Mouse (Mus musculus) midbrain, embryonic 14.5 days (tissue): ENCODE data around the gene Hmgb4. TPM values are rescaled to one million over a fixed set of nuclear protein-coding genes. Genes with fewer than 3 reads are reported as not detected.

Experiments
- ATAC-seq: fragments of 200-750 bp; cut with Nextera tagmentation; 2 replicates; pipeline ENCODE4 v1.8.0; 2017; ENCODE audit warnings: moderate number of reproducible peaks, moderate library complexity; ENCODE audit not compliant: low FRiP score, low TSS enrichment
- DNase-seq: peaks from one replicate; pipeline ENCODE4 v3.0.0-alpha.2; 2015
- H3K27ac ChIP-seq: fragments of 300-500 bp; sonication (generic); replicated peaks from 2 replicates; pipeline ENCODE4 v1.5.1; 2014; ENCODE audit warnings: mild to moderate bottlenecking, low read depth, low read length, moderate library complexity
- H3K27me3 ChIP-seq: fragments of 300-500 bp; sonication (generic); 2 replicates; pipeline ENCODE4 v1.6.1; 2014; ENCODE audit warnings: low read length, control low read depth, mixed read lengths; ENCODE audit not compliant: control insufficient read depth, insufficient read depth
- H3K36me3 ChIP-seq: fragments of 300-500 bp; sonication (generic); 2 replicates; pipeline ENCODE4 v1.6.1; 2014; ENCODE audit warnings: low read length, control low read depth; ENCODE audit not compliant: control insufficient read depth, insufficient read depth
- H3K4me1 ChIP-seq: fragments of 300-500 bp; sonication (generic); 2 replicates; pipeline ENCODE4 v1.6.1; 2014; ENCODE audit warnings: mild to moderate bottlenecking, antibody characterized with exemption, low read length, control low read depth; ENCODE audit not compliant: control insufficient read depth, insufficient read depth
- H3K4me2 ChIP-seq: fragments of 300-500 bp; sonication (generic); 2 replicates; pipeline ENCODE4 v1.6.1; 2014; ENCODE audit warnings: mild to moderate bottlenecking, low read length, moderate library complexity
- H3K4me3 ChIP-seq: fragments of 300-500 bp; sonication (generic); replicated peaks from 2 replicates; pipeline ENCODE4 v1.5.1; 2014; ENCODE audit warnings: low read depth, low read length
- H3K9ac ChIP-seq: fragments of 300-500 bp; sonication (generic); replicated peaks from 2 replicates; pipeline ENCODE4 v1.6.1; 2014; ENCODE audit warnings: mild to moderate bottlenecking, low read length, moderate library complexity
- H3K9me3 ChIP-seq: fragments of 300-500 bp; sonication (generic); 2 replicates; pipeline ENCODE4 v1.6.1; 2016; ENCODE audit warnings: low read length, control low read depth, mixed read lengths; ENCODE audit not compliant: control insufficient read depth
- WGBS: fragments of 180-500 bp; shearing (Covaris S2); extraction: QIAGEN DNeasy Blood & Tissue Kit; methylation state at CpG from one replicate; pipeline ENCODE4 v1.1.7; 2014; 5-methylcytosine and 5-hydroxymethylcytosine counted together
- polyA plus RNA-seq: library from polyadenylated mRNA; unstranded; fragments of >200 nt; fragmentation: Nextera tagmentation; extraction: Ambion mirVana; gene quantifications from 2 replicates; pipeline ENCODE4 v1.2.1, GENCODE M21; 2014

The Hmgb4 gene
- 0.31 TPM in 1 of 2 replicates, not detected in the other for polyA plus RNA-seq

- H3K9ac ChIP-seq = no peak within 1 kb of the TSS
- no peaks in the 10 kb centered on the region for H3K36me3 ChIP-seq
- H3K4me3 ChIP-seq = no peak within 1 kb of the TSS
- ATAC-seq = no peak
- peak within 1 kb of the TSS; percentile 27 for H3K27ac ChIP-seq
- no peaks in the 10 kb centered on the region for H3K27me3 ChIP-seq
- H3K9me3 ChIP-seq = no peaks in the 10 kb centered on the region
- H3K4me2 ChIP-seq = no peak within 1 kb of the TSS
- 54% methylated on average over 8 of the region's 8 CpGs for WGBS
- H3K4me1 ChIP-seq = peaks cover 3% of the 10 kb centered on the region; the same call in 1 of the 2 replicates
- peak; percentile 43 for DNase-seq
Measured at GRCm38 (mm10) chr4:128260907-128261560, at the start of gene Hmgb4. TSS of gene Hmgb4 (minus strand) at chr4:128260957.

GRCm38 (mm10) chr4:128306011-128306410, 45.3 kb upstream of the Hmgb4 start:
- Histone ChIP-seq H3K4me3 (no peak overlapping the region), H3K27me3 (no peaks in the 10 kb centered on the region), H3K4me1 (no peaks in the 10 kb centered on the region), H3K9me3 (no peaks in the 10 kb centered on the region), H3K9ac (no peak overlapping the region), H3K4me2 (no peak overlapping the region), H3K36me3 (no peaks in the 10 kb centered on the region), H3K27ac (no peak overlapping the region)
- DNase-seq (no peak), ATAC-seq (no peak)
- 97% methylated on average over 8 of the region's 8 CpGs for WGBS

- H3K27me3 ChIP-seq = no peaks in the 10 kb centered on the region
- H3K36me3 ChIP-seq = no peaks in the 10 kb centered on the region
- H3K9ac ChIP-seq = no peak overlapping the region
- H3K4me3 ChIP-seq = no peak overlapping the region
- DNase-seq = no peak
- no peaks in the 10 kb centered on the region for H3K9me3 ChIP-seq
- no peaks in the 10 kb centered on the region for H3K4me1 ChIP-seq
- 84% methylated on average over 8 of the region's 8 CpGs for WGBS
- no peak overlapping the region for H3K4me2 ChIP-seq
- ATAC-seq = no peak
- H3K27ac ChIP-seq = no peak overlapping the region
Measured at GRCm38 (mm10) chr4:128304049-128304448, 43.3 kb upstream of the Hmgb4 start.

- DNase-seq = peak; percentile 65
- 52% methylated on average over 7 of the region's 7 CpGs for WGBS
- H3K4me2 ChIP-seq = no peak overlapping the region
- no peak overlapping the region for H3K9ac ChIP-seq
- no peaks in the 10 kb centered on the region for H3K36me3 ChIP-seq
- H3K4me3 ChIP-seq = no peak overlapping the region
- no peaks in the 10 kb centered on the region for H3K4me1 ChIP-seq
- 0 out of 2 replicates have a peak overlapping the region, but pooled peaks have one; percentile 13 for H3K27ac ChIP-seq
- H3K27me3 ChIP-seq = no peaks in the 10 kb centered on the region
- no peak for ATAC-seq
- H3K9me3 ChIP-seq = no peaks in the 10 kb centered on the region
Measured at GRCm38 (mm10) chr4:128288095-128288494, 27.3 kb upstream of the Hmgb4 start.

DNA sequence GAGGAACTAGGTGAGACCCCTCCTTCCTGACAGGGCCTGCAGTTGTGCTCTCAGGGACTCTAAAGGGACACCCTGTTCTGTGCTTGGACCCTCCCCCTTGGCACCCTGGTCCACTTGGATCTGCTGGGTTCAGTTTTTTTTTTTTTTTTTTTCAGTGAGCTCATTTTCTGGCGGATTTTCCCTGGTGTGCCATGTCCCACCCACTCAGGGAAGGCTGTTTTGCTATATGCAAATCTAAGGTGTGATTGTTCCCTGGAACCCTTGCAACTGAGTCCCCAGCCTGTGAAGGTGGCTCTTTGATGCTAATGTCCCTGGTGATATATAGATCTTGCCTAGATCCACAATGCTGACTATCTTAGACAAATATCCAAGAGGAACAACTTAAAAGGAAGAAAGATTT, 24.3 kb upstream of the Hmgb4 start:
- H3K4me1 ChIP-seq = no peaks in the 10 kb centered on the region
- H3K36me3 ChIP-seq = no peaks in the 10 kb centered on the region
- no peaks in the 10 kb centered on the region for H3K27me3 ChIP-seq
- no peak overlapping the region for H3K4me3 ChIP-seq
- no peak for ATAC-seq
- H3K9me3 ChIP-seq = no peaks in the 10 kb centered on the region
- no peak overlapping the region for H3K9ac ChIP-seq
- DNase-seq = no peak
- WGBS = 59% methylated on average over 1 of the region's 1 CpGs
- no peak overlapping the region for H3K27ac ChIP-seq
- H3K4me2 ChIP-seq = no peak overlapping the region

DNA sequence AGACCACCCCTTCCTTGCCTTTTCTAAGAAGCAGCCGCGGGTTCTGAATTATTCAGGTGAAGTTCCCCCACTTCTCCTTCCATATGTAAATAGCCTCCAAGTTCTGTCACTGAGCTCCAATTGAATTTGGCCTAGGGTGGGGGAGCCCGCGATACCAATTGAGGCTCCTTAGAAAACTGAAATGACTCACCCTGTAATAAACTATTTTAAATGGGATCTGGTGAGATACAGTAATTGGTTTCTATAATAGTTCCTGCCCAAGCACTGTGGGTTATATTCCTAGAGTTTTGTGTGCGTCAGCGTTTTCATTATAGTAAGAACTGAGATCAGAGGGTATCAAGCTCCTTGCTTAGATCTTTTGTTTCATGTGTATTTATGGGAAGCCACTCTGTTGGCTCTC, 14.8 kb upstream of the Hmgb4 start:
- Histone ChIP-seq H3K9me3 (no peaks in the 10 kb centered on the region), H3K36me3 (peaks cover 3% of the 10 kb centered on the region; the same call in 1 of the 2 replicates), H3K4me2 (no peak overlapping the region), H3K9ac (no peak overlapping the region), H3K27ac (0 out of 2 replicates have a peak overlapping the region, but pooled peaks have one; percentile 22), H3K4me1 (0 out of 2 replicates have a peak, but pooled peaks cover 4% of the 10 kb centered on the region), H3K27me3 (no peaks in the 10 kb centered on the region), H3K4me3 (no peak overlapping the region)
- no peak for ATAC-seq
- 68% methylated on average over 6 of the region's 6 CpGs for WGBS
- DNase-seq = no peak

- Histone ChIP-seq H3K4me2 (no peak overlapping the region), H3K9me3 (no peaks in the 10 kb centered on the region), H3K27ac (no peak overlapping the region), H3K36me3 (peaks cover 3% of the 10 kb centered on the region; the same call in 1 of the 2 replicates), H3K27me3 (no peaks in the 10 kb centered on the region), H3K4me1 (0 out of 2 replicates have a peak, but pooled peaks cover 5% of the 10 kb centered on the region), H3K9ac (no peak overlapping the region), H3K4me3 (no peak overlapping the region)
- DNase-seq = no peak
- ATAC-seq = no peak
- 82% methylated on average over 5 of the region's 5 CpGs for WGBS
Measured at GRCm38 (mm10) chr4:128275116-128275515, 14.4 kb upstream of the Hmgb4 start.

- H3K27ac ChIP-seq = no peak overlapping the region
- no peak overlapping the region for H3K4me2 ChIP-seq
- peaks cover 3% of the 10 kb centered on the region; the same call in 1 of the 2 replicates for H3K36me3 ChIP-seq
- 71% methylated on average over 11 of the region's 11 CpGs for whole genome bisulfite sequencing
- H3K27me3 ChIP-seq = no peaks in the 10 kb centered on the region
- no peak overlapping the region for H3K9ac ChIP-seq
- no peaks in the 10 kb centered on the region for H3K9me3 ChIP-seq
- H3K4me1 ChIP-seq = 0 out of 2 replicates have a peak, but pooled peaks cover 6% of the 10 kb centered on the region
- ATAC-seq = no peak
- DNase-seq = peak; percentile 30
- no peak overlapping the region for H3K4me3 ChIP-seq
Measured at GRCm38 (mm10) chr4:128273146-128273545, 12.4 kb upstream of the Hmgb4 start.

GRCm38 (mm10) chr4:128272501-128272900, 11.7 kb upstream of the Hmgb4 start:
- H3K36me3 ChIP-seq = peaks cover 2% of the 10 kb centered on the region; the same call in 1 of the 2 replicates
- H3K9me3 ChIP-seq = no peaks in the 10 kb centered on the region
- WGBS = 66% methylated on average over 6 of the region's 6 CpGs
- no peak overlapping the region for H3K4me3 ChIP-seq
- peak; percentile 23 for DNase-seq
- H3K27me3 ChIP-seq = no peaks in the 10 kb centered on the region
- H3K9ac ChIP-seq = no peak overlapping the region
- no peak overlapping the region for H3K27ac ChIP-seq
- H3K4me1 ChIP-seq = 0 out of 2 replicates have a peak, but pooled peaks cover 6% of the 10 kb centered on the region
- no peak for ATAC-seq
- no peak overlapping the region for H3K4me2 ChIP-seq
